Mouse (Mus musculus) A20 (cell line): ENCODE data around the gene Olfr1131.
"Not testable (repeated sequence)": the region's sequence is repeated elsewhere in the genome, so short reads cannot be mapped to it uniquely, and the experiment has no call there.

Source experiments
- DNase-seq: peaks from one replicate; pipeline ENCODE4 v3.0.0-alpha.2; 2011; ENCODE audit warnings: low read depth, low spot score

Gene Olfr1131

DNA sequence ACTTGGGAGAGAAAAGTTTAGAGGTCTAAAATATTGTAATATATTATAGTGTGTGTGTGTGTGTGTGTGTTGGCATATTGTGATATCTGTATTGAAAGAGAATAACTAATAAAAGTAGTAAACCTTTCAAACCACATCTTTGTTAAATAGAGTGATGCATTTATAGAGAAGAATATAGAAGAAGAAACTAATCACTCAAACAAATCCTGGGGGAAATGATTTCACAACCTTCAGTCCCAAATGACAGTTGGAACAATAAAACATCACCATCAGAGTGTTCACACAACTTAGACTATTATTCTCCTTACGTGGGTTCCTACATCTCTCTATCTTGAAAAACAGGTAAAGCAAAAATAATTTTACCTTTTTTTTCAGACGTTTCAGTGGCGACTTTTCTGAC, at the start of gene Olfr1131:
Gene Olfr1131, plus strand, starts transcription at position 301 of the 400 bp plus-strand sequence.
- no peak for DNase-seq

DNA sequence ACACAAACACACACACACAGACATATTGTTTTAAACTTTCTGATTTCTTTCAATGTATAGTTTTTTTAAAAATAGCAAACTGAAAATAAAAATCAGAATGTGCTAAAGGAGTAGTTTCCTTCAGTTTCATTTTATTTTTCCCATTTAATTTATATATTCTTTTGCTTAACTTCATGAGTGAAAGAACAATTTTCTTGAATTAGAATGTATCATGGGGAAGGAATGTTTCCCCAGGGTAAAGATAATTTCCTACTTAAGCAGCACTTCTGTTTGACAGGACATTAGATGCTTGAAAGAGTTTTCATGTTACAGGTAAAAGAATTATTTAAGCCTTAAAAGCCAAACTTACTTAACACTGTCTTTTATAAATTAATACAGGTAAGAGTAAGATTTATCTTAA, 21.0 kb upstream of the Olfr1131 start, which contains the start of gene Olfr1130:
Gene Olfr1130, plus strand, starts transcription at position 301 of the 400 bp plus-strand sequence.
- not testable (repeated sequence) for DNase-seq

DNA sequence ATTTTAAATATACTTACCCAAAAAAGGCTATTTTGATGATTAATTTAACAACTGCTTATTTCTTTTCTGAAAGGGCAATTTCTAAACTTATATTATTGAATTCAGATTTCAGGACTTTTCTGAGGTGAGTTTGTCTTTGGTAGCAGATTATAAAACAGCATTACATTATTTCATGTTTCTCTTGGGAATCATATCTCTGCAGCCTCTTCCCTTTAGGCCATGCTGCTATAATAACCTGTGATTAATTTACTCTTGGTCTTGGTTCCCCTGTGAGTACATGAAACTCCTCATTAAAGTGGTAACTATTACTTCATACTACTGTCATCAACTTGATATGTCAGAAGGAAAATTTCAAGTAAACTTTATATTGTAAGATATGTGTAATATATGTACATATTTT, 10.5 kb downstream of the Olfr1131 start, which contains the start of gene Olfr1132:
Gene Olfr1132, minus strand, starts transcription at position 101 of the 400 bp plus-strand sequence.
- DNase-seq: no peak

DNA sequence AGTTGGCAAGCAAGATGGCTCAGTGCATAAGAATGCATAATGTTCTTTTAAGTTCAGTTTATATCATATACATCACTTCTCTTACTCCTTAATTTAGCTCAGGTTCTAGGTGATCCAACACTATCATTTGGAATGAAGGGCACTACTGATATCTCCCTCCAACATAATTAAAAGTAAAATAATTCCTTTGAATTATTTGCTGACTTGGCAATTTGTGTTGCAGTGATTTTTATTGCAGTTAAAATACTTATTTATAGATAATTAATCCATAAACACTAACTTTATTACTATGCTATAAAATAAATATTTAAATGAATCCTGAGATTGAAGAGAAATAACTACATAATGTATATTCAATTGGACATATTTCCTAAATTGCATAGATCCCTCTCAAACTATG, 15.5 kb downstream of the Olfr1131 start:
- DNase-seq: no peak

DNA sequence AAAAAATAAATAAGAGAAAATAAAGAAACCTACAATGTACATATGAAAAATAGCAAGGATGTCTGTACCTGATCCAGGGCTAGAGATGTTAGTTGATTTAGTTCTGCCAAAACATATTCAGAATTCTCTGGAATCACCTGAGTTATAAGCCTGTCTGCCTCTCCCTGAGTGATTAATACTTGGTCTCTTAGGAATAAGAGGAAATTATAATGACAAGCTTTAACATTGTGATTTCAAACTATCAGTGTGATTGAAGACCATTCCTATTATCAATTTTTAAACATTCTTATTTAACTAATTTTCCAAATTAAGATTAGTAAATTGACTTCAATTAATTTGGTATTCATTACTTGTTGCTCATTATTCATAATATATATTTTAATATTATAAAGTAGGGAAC, 20.4 kb downstream of the Olfr1131 start, which contains the start of gene Olfr1133:
Gene Olfr1133, minus strand, starts transcription at position 101 of the 400 bp plus-strand sequence.
- no peak for DNase-seq

DNA sequence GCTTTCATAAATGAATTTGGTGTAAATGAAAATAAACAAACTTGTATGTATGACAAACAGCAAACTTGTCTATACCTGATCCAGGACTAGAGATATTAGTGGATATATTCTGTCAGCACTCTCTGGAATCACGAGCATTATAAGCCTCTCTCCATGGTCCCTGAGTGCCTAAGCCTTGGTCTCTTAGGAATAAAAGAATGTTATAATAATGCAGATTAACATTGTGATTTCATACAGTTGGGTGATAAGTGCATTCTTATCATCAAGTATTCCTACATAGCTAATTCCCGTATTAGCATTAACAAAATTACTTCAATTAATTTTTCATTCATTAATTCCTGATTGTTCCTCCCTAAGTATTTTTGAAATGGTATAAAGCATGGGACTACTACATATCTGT, 31.5 kb downstream of the Olfr1131 start, which contains the start of gene Olfr1134:
Gene Olfr1134, minus strand, starts transcription at position 101 of the 400 bp plus-strand sequence.
- DNase-seq: no peak

DNA sequence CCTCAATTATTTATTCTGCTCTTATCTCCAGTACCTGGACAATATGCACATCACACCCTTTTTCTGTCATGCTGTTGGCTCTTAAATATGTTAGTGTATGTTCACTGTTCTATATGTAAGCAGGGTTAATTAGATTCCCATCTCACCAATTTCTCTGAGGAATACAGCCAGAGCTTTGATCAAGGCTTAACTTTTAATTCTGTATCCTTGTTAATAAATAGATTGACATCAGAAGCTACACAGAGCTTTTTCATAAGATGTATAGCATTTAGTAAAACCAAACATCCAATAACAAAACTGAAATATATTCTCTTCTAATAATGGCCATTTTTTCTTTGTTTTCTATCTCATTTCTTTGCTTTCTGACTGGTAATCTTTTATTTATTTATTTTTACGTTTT, 46.7 kb downstream of the Olfr1131 start, which contains the start of gene Olfr1135:
Gene Olfr1135, minus strand, starts transcription at position 101 of the 400 bp plus-strand sequence.
- no peak for DNase-seq
